30 mouse cellular contexts compared by ENCODE assay signal in the genomic region with DNA sequence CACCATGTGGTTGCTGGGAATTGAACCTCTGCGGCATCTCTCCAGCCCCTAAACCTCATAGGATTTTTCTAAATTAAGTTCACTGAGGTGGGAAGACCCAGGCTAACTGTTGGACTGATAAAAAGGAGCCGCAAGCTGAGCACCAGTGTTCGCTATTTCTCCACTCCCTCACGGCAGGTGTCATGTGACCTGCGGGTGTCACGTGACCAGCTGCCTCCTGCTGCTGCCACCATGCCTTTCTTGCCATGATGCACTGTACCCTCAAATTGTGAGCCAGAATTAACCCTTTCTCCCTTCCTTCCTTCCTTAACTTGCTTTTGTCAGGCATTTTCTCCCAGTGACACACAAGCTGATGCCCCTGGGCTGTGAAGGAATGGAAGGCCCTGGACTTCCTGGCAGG.
DNase-seq lines count a peak whose midpoint lies in the region; ATAC-seq and TF ChIP-seq lines count a peak whose summit lies in the region.
"Had no signal": no experiment of that assay in that cellular context is flagged by ENCODE, and none has a peak within 500 bp of the region (broad histone marks: within the 10 kb centered on the region; RNA-seq: fewer than 3 reads in every experiment).

No protein-coding gene starts in this region.

- no peak overlapping the region for H3K27ac ChIP-seq in CH12.LX (ENCODE audit: insufficient read depth, low read depth)
- no peak overlapping the region for H3K27ac ChIP-seq in limb, embryonic 11.5 days (replicated peaks; ENCODE audit: low read depth, low read length)
- H3K27ac ChIP-seq: embryonic facial prominence, embryonic 10.5 days; embryonic facial prominence, embryonic 13.5 days; forebrain, embryonic 12.5 days; heart, adult 2 months; heart, embryonic 10.5 days; heart, embryonic 13.5 days; hindbrain, embryonic 14.5 days; hindbrain, postnatal 0 days had no signal

- H3K27me3 ChIP-seq in C2C12 (ENCODE audit: control insufficient read depth, insufficient read depth, insufficient read length), result no peaks in the 10 kb centered on the region
- no peaks in the 10 kb centered on the region for H3K27me3 ChIP-seq in CH12.LX (replicated peaks)
- H3K27me3 ChIP-seq in limb, embryonic 11.5 days (ENCODE audit: control insufficient read depth, insufficient read depth, low read length), result no peaks in the 10 kb centered on the region
- H3K27me3 ChIP-seq: embryonic facial prominence, embryonic 13.5 days; forebrain, embryonic 12.5 days; heart, embryonic 13.5 days; Patski had no signal

- in situ Hi-C loops in CH12.LX (cut with MboI; ENCODE audit: low pct_ligation_motif_present, low pct_unique_long_range_greater_than_20kb, low sequenced_read_pairs), result no loop called here

- 93% methylated on average over 6 of the region's 6 CpGs for WGBS in limb, embryonic 11.5 days

- no peak for TF ChIP-seq POLR2A in CH12.LX (IDR thresholded peaks at IDR 0.05; ENCODE audit: low read depth, low read length)

- dilution Hi-C loops in CH12.LX (cut with MboI; ENCODE audit: extremely low pct_ligation_motif_present, extremely low pct_unique_long_range_greater_than_20kb, low sequenced_read_pairs), result no loop called here

- H3K9ac ChIP-seq in CH12.LX (ENCODE audit: insufficient read depth, low read depth), result no peak overlapping the region
- no peak overlapping the region for H3K9ac ChIP-seq in limb, embryonic 11.5 days (ENCODE audit: low read length)
- H3K9ac ChIP-seq: embryonic facial prominence, embryonic 13.5 days; forebrain, embryonic 12.5 days; heart, embryonic 13.5 days; hindbrain, embryonic 14.5 days had no signal

- H3K79me3 ChIP-seq in C2C12 (ENCODE audit: low read depth), result no peaks in the 10 kb centered on the region

- peaks cover 0 to 5% of the 10 kb centered on the region in 2 experiments; a peak in 1 of 4 replicates for H3K4me1 ChIP-seq in CH12.LX (ENCODE audit: control insufficient read depth in 1 of 2, insufficient read depth in 2 of 2)
- peaks cover 3% of the 10 kb centered on the region; the same call in 1 of the 2 replicates for H3K4me1 ChIP-seq in limb, embryonic 11.5 days (ENCODE audit: control insufficient read depth, insufficient read depth, low read length)
- H3K4me1 ChIP-seq: forebrain, embryonic 12.5 days; heart, embryonic 10.5 days; heart, embryonic 13.5 days had no signal

- no peak overlapping the region for H3ac ChIP-seq in C2C12 (ENCODE audit: control insufficient read depth, insufficient read length, low read depth)

- ATAC-seq in limb, embryonic 11.5 days (ENCODE audit: insufficient number of reproducible peaks, low FRiP score, low TSS enrichment, low read depth), result no peak
- ATAC-seq: activated CD4-positive, CD25-positive, alpha-beta regulatory T cell, adult 4 months; forebrain, embryonic 16.5 days; hindbrain, postnatal 0 days; inflammation-experienced regulatory T-cells, adult 6 months; Patski had no signal

- H3K4me2 ChIP-seq in CH12.LX (ENCODE audit: insufficient read depth, low read depth, poor library complexity, severe bottlenecking), result no peak overlapping the region
- no peak overlapping the region for H3K4me2 ChIP-seq in limb, embryonic 11.5 days (ENCODE audit: low read depth, severe bottlenecking)
- H3K4me2 ChIP-seq: embryonic facial prominence, embryonic 13.5 days; forebrain, embryonic 12.5 days; heart, embryonic 13.5 days; hindbrain, embryonic 14.5 days had no signal

- no peak for TF ChIP-seq CTCF in C2C12 (IDR thresholded peaks at IDR 0.05; ENCODE audit: control insufficient read depth, insufficient read depth, insufficient read length)
- TF ChIP-seq CTCF in CH12.LX (conservative IDR thresholded peaks at IDR 0.05 in 1 of 2, IDR thresholded peaks at IDR 0.05 in 1 of 2; ENCODE audit: low read depth in 2 of 2, low read length in 2 of 2), result no peak

- no peaks in the 10 kb centered on the region for H3K9me3 ChIP-seq in CH12.LX (replicated peaks; ENCODE audit: low read length)
- no peaks in the 10 kb centered on the region for H3K9me3 ChIP-seq in limb, embryonic 11.5 days (ENCODE audit: control insufficient read depth, low read length)
- H3K9me3 ChIP-seq: embryonic facial prominence, embryonic 10.5 days; embryonic facial prominence, embryonic 13.5 days; forebrain, embryonic 12.5 days; heart, embryonic 10.5 days; heart, embryonic 13.5 days had no signal

- DNase-seq in CH12.LX (ENCODE audit: extremely low read depth) (no peak), R1 (ENCODE audit: low read depth, low spot score) (peak; percentile 68)
- DNase-seq in limb, embryonic 11.5 days (ENCODE audit: low spot score), result peak; percentile 21
- no peak for DNase-seq in lung, adult 18-20 months
- no peak for DNase-seq in thymus, postnatal 36 days
- DNase-seq: adrenal gland, adult 8-10 months; adrenal gland, postnatal 25 days; cerebellum, adult 11-12 months; cerebellum, adult 8-10 months; cerebellum, postnatal 10 days; cerebellum, postnatal 36 days; embryo, embryonic 11 days; gastrocnemius, postnatal 10 days; gastrocnemius, postnatal 36 days; heart, adult 2 months; heart, postnatal 14 days; heart, postnatal 4 days had no signal

- no peaks in the 10 kb centered on the region for H3K36me3 ChIP-seq in C2C12 (ENCODE audit: control insufficient read depth, insufficient read depth)
- H3K36me3 ChIP-seq in CH12.LX (replicated peaks in 1 of 2; ENCODE audit: control insufficient read depth in 1 of 2, insufficient read depth in 1 of 2, low read length in 1 of 2), result no peaks in the 10 kb centered on the region
- no peaks in the 10 kb centered on the region for H3K36me3 ChIP-seq in limb, embryonic 11.5 days (ENCODE audit: control insufficient read depth, insufficient read depth, low read length)
- H3K36me3 ChIP-seq: embryonic facial prominence, embryonic 10.5 days; embryonic facial prominence, embryonic 13.5 days; forebrain, embryonic 12.5 days; heart, embryonic 10.5 days; heart, embryonic 13.5 days had no signal

- H3K4me3 ChIP-seq in C2C12 (ENCODE audit: insufficient read depth, poor library complexity, severe bottlenecking) (no peak overlapping the region), CH12.LX (replicated peaks in 1 of 3; ENCODE audit: low read depth in 2 of 3, low read length in 2 of 3, poor library complexity in 1 of 3) (no peak overlapping the region)
- no peak overlapping the region for H3K4me3 ChIP-seq in limb, embryonic 11.5 days (ENCODE audit: low read depth, low read length)
- H3K4me3 ChIP-seq: embryonic facial prominence, embryonic 10.5 days; embryonic facial prominence, embryonic 13.5 days; erythroblast, embryonic 14.5 days; forebrain, embryonic 12.5 days; heart, adult 2 months; heart, embryonic 10.5 days; heart, embryonic 13.5 days had no signal

- H3K79me2 ChIP-seq in C2C12 (ENCODE audit: control insufficient read depth, insufficient read depth) (no peaks in the 10 kb centered on the region), CH12.LX (replicated peaks; ENCODE audit: control insufficient read depth, extremely low read depth, insufficient read depth, poor library complexity, severe bottlenecking) (no peaks in the 10 kb centered on the region)

- TF ChIP-seq RAD21 in CH12.LX (IDR thresholded peaks at IDR 0.05; ENCODE audit: low read depth, low read length), result no peak

- no peak for TF ChIP-seq EP300 in CH12.LX (IDR thresholded peaks at IDR 0.05; ENCODE audit: low read length)

TF ChIP-seq in C2C12, 6 proteins besides CTCF, POLR2A, EP300 and RAD21:
- TF ChIP-seq MYOD1 (IDR thresholded peaks at IDR 0.05; ENCODE audit: control insufficient read depth, insufficient read length, low read depth) (no peak), USF1 (IDR thresholded peaks at IDR 0.05; ENCODE audit: low read depth) (peak; percentile 14)

TF ChIP-seq in CH12.LX, 34 proteins besides CTCF, POLR2A, EP300 and RAD21:
- TF ChIP-seq SMC3 (IDR thresholded peaks at IDR 0.05; ENCODE audit: low read depth, low read length) (no peak), ZKSCAN1 (IDR thresholded peaks at IDR 0.05; ENCODE audit: borderline replicate concordance, low read depth, low read length) (no peak), USF2 (conservative IDR thresholded peaks at IDR 0.05; ENCODE audit: low read depth, low read length) (0 out of 2 replicates have a peak, but pooled peaks have one; percentile 22), SIN3A (IDR thresholded peaks at IDR 0.05; ENCODE audit: low read length) (no peak)

Comparison
In these comparisons a context has a peak if more than half of its experiments do, and no peak if none do; other contexts are left out.
1. DNase-seq: peak in R1 (single experiment) and limb, embryonic 11.5 days (single experiment); none in CH12.LX (single experiment), lung, adult 18-20 months (0 of 2) and thymus, postnatal 36 days (0 of 2).